Mouse (Mus musculus): ENCODE results near the gene Pdzd2. TPM values are rescaled to one million over a fixed set of nuclear protein-coding genes. Genes with fewer than 3 reads are reported as not detected.

Pdzd2 gene
- total RNA-seq, 2 experiments from 2014 or later, result 0.17 TPM; not detected in 1

DNA sequence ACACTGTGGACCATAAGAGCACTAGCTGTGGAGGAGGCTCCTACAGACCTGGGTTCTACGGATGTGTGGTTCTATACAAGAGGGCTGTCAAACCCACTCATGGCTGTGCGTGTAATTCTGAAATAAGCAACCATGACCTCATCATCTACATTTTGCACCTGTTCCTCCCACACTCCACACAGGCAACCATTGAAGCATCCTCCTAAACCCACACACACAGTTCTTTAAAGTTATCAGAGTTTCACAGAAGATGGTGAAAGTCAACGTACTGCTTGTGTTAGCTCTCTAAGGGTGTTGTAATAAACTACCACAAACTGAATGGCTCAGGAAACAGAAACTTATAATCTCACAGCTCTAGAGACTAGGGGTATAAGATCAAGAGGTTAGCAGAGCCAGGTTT lies 151.1 kb downstream of the Pdzd2 start:
- ATAC-seq (replicated peaks; ENCODE audit: low FRiP score, poor library complexity, severe bottlenecking), result no peak

DNA sequence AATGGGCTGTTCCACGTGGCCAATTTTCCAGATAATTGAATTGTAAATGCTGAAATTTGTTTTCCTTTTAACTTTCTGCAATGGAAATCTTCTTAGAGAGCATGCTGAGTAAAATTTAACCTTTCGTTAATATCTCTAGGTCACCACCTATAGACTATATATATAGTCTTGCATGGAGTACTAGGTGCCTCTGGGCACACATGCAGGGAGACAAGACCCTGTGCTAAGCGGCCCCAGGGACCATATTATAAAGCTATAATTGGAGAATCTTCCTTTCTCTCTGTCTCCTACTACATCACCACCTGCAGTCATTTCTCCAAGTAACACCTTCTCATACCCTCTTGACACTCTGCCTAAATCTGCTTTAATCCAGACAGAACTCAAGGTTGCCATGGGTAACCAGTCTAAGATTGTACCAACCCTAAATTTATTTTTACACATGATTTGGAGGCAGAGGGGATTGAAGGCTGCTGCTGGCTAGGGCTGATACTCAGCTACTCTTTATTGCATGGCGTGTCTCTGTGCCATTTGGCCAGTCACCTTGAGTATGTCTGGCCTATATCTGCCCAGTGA lies 152.8 kb downstream of the Pdzd2 start:
- ATAC-seq (replicated peaks; ENCODE audit: low FRiP score, poor library complexity, severe bottlenecking), result no peak

DNA sequence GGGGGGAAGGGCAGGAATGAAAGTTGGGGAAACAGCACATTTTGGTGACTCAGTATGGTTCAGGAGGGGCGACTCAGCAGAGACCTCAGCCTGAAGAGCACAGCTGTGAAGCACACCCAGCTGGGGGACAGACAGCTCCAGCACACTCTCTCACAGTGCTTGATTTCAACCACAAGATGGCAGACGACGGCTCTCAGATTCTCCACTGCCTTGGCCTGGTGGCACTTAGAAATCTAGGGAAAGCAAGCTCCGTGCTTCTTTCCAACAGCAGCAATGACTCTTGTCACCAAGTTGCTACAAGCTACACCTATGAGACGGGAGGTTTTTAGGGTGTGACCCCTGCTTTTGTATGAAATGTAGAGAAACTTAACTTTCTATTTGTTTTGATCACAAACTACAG lies 153.6 kb downstream of the Pdzd2 start:
- ATAC-seq (replicated peaks; ENCODE audit: low FRiP score, poor library complexity, severe bottlenecking), result no peak

DNA sequence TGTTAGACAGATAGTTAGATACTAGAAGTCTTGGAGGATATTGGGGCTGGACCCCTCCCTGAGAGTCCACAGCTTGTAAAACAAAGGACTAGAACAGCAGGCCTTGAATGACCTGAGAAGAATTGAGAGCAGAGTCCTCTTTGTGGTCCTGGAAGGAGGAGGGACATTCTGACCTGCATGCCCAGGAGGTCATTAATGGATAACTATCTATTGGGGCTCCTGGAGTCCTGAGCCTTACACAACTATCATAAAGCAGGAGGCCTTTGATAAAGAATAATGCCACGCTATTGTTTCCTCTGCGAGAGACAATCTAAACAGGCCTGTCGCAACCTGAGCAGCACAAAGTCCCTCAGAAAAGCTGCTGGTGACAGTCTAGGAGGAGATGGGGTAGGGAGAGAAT lies 156.7 kb downstream of the Pdzd2 start:
- no peak for ATAC-seq (replicated peaks; ENCODE audit: low FRiP score, poor library complexity, severe bottlenecking)

DNA sequence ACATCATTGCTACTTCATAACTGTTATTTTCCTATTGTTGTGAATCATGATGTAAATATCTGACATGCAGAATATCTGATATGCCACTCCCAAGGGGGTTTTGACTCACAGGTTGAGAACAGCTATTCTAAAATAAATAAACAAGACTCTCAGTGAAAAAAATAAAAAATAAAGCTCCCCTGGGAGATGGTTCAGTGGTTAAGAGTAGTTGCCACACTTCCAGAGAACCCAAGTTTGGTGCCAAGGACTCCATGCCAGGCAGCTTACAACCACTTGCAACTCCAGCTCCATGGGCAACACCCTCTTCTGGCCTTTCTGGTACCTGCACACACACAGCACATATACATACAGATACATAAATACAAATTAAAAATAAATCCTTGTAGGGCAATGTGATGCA lies 157.3 kb downstream of the Pdzd2 start:
- ATAC-seq (replicated peaks; ENCODE audit: low FRiP score, poor library complexity, severe bottlenecking), result no peak

DNA sequence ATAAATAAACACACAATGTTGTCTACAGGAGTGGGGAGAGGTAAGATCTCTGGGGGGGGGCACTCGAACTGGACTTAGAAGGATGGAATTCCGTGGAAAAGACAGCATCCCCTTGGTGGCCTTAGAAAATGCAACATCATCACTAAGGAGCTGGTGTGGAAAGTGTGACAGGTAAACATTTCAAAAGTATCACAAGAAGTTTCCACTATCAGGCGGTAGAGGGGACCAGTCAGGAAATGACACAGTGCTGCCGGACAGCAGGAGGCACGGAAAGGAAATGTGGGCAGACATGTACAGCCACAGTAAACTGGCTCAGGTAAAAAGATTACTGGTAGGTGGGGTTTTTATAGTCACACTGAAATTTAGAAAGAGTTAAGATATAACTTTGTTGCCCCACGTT lies 160.5 kb downstream of the Pdzd2 start:
- no peak for ATAC-seq (replicated peaks; ENCODE audit: low FRiP score, poor library complexity, severe bottlenecking)

DNA sequence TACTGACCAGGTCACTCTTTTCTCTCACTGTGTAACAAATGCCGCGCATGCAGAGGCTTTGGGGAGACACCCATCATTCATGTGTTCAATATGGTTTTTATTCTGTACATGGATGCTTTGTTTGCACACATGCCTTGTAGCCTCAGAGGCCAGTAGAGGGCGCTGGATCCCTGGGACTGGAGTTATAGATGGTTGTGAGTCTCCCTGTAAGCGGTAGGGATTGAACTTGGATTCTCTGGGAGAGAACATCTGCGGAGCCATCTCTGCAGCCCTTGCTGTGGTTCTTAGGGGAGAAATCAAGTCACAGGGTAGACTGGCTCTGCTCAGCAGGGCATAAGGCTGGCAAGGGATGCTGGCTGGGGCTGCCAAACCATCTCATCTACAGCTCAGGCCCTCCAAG lies 161.4 kb downstream of the Pdzd2 start:
- no peak for ATAC-seq (replicated peaks; ENCODE audit: low FRiP score, poor library complexity, severe bottlenecking)

DNA sequence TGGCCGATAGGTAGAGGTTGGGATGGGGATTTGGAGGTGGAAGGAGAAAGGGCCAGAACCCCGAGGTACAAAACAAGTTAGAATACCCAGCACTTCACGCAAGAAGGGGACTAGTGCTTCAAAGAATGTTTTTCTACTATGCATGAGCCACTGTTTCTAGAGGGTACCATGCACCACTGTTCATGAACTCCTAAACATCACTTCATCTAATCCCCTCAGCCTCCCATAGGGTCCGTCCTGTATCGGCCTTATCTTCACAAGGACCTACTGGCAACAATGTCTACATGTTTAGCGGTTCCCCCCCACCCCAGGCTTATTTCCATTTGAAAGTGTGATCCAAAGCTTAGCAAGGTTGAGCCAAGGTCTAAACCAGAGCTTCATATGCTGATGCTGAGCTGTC lies 162.0 kb downstream of the Pdzd2 start:
- ATAC-seq (replicated peaks; ENCODE audit: low FRiP score, poor library complexity, severe bottlenecking), result no peak

DNA sequence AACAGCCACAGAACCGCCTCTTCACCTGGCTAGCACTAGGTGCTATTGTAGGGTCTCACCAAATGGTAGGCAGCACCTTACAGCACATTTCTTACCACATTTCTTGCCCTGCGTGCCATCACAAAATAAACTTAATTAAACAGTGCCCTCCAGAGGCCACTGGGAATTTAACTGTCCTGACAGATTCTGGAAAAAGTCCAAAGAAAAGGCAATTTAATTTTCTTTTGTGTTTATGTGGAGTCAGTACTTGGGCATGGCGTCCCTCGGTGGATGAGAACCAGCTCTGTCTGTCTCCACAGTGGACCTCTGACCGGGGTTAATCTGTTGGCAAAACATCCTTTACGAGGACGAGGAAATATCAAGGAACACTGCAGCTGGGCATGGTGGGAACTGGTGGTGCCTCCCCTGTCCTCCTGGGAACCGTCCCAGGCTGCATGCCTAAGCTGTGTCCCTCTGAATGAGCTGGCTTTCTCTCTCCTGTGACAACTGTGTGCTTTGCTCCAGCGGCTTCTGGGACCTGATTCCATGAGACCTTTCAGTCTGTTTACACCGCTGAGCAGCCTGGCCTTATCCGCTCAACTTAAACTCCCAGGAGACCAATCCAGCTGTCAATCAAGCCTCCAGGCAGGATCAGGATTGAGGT lies 162.5 kb downstream of the Pdzd2 start:
- ATAC-seq (replicated peaks; ENCODE audit: low FRiP score, poor library complexity, severe bottlenecking), result no peak

DNA sequence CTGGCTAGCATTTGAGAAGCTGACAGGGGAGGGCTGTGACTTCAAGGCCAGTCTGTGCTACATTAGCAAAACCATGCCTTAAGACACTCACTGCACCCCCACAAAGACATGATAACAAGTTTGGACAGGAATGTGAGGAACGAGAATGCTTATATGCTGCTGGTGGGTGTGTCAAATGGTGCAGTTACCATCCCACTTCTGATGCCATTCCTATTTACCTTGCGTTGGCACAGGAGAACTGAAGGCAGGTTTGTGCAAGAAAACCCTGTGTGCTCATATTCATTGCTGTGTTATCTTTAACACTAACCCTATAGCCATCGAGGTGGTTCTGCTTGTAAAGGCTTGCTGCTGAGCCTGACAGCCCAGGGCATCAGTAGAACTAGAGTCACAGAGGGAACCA lies 166.1 kb downstream of the Pdzd2 start:
- no peak for ATAC-seq (replicated peaks; ENCODE audit: low FRiP score, poor library complexity, severe bottlenecking)

DNA sequence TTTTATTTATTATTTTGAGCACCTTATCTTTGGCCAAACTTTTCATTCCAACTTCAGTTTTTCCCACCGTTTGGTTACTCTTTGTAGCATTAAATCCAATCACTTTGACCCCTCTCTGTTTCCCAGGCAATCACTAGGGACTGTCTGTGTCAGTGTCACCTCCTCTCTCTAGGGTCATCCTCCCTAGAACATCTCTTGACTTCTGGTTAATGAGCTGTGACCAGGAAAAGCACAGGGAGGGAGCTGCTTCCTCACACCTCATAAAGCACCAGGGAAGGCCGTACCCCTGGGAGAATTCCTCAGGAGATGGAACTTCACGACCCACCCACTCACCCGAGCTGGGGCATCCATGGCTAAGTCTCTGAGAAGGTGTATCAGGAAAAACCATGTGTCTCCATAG lies 168.6 kb downstream of the Pdzd2 start:
- no peak for ATAC-seq (replicated peaks; ENCODE audit: low FRiP score, poor library complexity, severe bottlenecking)

DNA sequence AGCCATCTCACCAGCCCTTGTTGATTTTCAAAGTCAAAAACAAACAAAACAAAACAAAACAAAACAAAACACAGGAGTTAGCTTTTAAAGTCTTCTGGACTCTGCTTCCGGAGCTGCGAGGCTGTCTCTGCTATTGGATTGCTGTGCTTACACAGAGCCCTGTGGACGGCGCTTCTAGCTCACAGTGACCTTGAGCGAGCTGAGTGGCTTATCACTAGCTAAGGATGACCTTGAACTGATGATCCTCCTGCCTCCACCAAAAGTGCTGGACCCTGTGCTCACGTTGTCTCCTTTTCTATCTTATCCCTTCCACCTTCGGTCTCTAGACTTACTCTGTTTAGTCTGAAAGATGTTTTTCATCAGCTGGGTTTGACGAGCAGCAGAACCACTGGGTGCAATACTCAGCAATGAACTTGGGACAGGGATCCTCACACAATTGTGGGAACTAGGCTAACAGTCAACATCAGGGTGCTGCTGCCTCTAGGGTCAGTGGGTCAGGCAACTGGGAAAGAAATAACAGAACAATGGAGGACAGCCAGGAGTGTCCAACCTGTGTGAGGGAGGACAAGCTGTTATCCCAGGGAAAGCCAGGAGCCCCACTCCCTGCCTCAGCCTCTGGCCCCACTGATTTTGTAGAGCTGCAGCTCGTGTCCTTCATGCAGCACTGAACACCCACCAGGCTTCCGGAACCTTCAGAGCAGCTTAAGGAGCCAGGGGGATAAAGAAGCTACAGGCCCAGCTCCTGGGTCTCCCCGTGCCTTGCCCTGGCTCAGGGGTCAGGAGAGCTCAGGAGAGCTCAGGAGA lies 172.9 kb downstream of the Pdzd2 start:
- ATAC-seq (replicated peaks; ENCODE audit: low FRiP score, poor library complexity, severe bottlenecking), result no peak

DNA sequence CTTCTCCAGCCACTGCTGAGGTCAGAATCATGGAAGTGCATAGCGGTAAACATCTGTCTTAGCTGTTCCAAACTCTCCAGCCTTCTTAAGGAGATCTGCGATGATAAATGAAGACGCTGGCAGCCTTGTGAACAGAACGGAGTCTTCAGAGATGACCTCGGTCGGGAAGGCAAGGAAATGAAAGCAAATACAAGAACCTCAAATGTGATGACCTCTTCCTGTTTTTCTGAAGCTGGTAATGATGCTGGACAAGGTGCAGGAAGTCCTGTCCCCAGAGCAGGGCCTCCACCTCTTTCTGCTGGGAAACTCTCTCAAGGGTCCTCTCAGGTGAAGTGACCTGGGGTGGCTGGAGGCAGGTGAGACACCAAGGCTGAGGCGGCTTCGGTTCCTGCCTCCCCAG lies 174.4 kb downstream of the Pdzd2 start:
- ATAC-seq (replicated peaks; ENCODE audit: low FRiP score, poor library complexity, severe bottlenecking), result no peak

DNA sequence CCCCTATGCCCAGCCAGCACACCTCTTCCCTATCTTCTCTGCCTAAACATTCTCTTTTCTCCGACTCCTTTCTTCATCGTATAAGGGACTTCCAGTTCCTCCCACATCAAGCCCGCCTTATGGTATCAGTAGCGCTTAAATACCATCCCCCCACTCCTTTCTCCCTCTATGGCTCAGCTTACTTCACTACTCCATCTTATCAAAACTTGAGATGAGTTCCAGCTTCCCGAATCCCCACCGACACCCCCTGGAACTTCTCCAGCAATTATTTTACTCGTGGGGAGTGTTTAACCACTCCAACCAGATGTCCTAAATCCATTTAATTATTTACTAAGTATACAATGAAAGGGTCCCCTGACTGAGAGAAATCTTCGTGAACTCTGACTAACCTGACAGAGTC lies 179.2 kb downstream of the Pdzd2 start:
- ATAC-seq (replicated peaks; ENCODE audit: low FRiP score, poor library complexity, severe bottlenecking), result no peak

DNA sequence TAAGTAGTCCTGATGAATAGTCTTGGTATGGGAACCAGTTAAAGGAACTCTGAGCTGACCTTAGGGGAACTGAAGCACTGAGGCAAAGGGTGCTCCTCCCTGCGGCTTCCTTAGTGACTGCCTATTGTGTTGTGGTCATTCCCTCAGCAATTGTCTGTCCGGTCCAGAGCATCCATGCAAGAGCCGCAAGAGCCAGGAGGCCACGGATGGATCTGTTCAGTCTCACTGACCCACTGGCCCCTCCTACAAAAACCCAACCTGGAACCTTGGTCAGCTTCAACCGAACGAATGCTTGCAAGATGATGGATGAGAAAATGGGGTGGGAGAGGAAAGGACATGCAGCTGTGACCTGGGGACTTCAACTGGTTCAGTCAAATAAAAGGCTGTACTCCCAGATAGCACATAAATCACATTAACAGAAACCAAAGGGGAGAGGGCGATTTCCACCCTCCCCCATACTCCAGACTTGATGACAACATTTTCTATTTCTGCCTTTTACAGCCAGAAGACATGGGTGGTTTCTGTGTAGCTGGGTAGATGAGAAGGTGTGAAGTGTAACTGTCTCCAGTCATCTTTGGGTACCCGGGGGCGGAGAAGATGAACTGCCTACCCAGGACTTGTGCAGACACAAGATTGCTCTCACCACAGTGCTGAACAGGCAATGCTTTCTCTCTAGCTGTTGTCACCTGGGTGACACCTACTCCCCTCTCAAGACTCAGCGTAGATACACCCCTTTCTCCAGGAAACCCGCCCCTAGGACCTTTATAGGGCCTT lies 181.9 kb downstream of the Pdzd2 start:
- ATAC-seq (replicated peaks; ENCODE audit: low FRiP score, poor library complexity, severe bottlenecking), result no peak

DNA sequence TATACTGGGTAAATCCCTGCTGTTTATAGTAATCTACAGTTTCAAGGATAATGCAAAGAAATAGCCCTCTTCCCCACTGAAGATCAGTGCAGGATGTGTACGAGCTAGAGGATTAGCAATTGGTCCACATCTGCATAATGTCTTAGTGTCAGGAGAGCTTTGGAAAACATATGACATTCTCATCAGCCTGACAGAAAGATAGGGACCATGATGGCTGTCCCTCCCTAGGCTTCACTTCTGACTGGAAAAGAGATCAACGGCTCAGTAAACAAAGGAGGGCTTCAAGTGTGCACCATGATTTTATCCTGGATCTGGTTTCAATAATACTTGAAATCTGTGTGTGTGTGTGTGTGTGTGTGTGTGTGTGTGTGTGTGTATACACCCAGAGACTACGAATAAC lies 186.5 kb downstream of the Pdzd2 start:
- ATAC-seq (replicated peaks; ENCODE audit: low FRiP score, poor library complexity, severe bottlenecking), result no peak

DNA sequence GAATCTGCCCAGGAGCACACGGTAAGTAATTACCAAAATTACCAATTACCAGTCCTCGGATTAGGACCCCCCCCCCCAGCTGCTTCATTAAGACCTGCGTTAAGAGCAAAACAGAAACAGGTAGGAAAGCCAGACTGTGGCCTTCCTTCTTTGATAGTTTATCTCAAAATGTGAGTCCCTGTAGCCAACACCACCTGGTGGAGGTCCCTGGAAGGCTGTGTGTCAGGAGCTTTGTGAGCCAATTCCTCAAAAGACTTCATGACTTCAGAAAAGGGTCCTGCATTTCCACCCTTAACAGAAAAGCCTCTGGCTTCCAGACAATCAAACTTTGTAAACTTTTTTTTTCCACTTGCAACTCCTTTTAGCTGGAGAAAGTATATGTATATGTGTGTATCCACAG lies 188.8 kb downstream of the Pdzd2 start:
- no peak for ATAC-seq (replicated peaks; ENCODE audit: low FRiP score, poor library complexity, severe bottlenecking)

DNA sequence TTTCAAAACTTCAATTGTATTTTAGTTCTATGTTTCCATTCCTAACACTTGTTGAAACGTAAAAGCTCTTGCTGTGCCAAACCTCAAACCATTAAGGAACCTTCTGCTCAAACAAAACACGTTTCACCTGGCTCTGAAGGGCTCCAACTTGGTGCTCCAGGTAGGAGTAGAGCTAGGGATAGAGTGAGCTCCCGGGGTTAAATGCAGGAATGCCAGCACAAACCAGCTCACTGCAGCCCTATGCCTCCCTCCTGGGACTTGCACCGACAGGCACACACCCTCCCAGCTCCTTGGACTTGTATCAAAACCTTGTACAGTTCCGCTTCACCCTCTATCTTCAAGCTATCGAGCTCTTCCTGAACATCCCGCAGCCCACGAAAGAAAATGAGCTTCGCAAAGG lies 189.3 kb downstream of the Pdzd2 start:
- ATAC-seq (replicated peaks; ENCODE audit: low FRiP score, poor library complexity, severe bottlenecking), result no peak

DNA sequence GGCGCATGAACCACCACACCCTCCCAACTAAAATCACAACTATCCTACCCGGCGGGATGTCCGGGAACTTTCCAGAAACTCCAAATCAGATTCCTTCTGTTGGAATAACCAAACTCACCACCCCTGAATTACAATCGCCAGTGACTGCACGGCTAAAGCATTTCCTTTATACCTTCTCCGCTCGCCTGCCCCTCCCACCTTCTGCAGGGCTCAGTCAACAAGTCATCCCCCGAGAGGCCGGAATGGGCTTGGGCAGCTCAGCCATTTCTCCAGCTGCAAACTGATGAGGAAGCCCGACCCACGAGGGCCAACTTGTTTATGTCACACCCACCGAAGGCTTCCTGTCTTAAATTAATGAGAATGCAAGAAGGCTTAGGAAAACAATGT lies 189.8 kb downstream of the Pdzd2 start:
- ATAC-seq (replicated peaks; ENCODE audit: low FRiP score, poor library complexity, severe bottlenecking), result no peak

DNA sequence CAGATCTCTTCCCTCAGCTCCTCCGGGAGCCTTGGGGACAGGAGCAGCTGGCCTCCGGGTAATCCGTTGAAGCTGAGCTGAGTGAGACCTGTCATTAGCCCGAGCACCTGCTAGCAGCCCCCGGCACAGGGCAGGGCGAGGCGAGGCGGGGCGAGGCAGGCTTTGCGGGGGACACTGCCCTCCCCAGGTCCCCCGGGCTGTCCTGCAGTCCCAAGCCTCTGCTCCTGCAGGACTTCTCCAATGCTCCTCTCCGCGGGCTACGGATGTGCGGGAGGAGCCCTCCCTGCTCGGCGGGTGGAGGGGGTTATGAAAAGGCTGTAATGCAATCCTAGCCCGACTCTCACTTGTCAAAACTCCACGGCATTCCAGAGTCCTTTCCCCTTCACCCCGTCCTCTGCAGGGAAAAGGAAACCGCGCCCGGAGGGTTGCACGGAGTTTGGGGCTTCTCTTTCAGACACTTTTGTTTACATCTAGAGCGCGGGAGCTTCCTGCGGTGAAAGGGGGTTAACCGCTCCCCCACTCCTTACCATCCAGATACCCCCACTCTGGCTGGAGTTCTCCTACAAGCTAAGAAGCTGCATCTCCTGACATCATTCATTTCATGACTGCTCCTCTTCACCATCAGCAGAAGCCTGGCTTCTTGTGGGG lies 190.3 kb downstream of the Pdzd2 start:
- no peak for ATAC-seq (replicated peaks; ENCODE audit: low FRiP score, poor library complexity, severe bottlenecking)
